Comparison of ENCODE assay signal across 30 mouse cellular contexts in the genomic region with DNA sequence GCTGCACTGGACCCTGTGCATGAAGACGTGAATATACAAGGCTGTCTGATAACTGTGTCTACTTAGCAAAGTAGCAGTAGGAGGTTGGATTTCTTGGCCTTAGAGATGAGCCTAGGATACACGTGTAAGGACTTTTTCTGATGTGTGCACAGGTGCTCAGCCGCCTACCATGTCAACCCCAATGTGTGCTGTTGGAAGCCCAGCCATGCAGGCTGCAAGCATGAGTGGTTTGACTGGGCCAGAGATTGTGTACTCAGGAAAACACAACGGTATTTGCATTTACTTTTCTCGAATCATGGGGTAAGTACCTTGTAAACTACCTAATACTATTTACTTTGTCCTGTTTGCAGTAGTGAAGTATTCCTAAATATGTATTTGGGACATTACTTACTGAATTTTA.
"Had no signal": no experiment of that assay in that cellular context is flagged by ENCODE, and none has a peak within 500 bp of the region (broad histone marks: within the 10 kb centered on the region; RNA-seq: fewer than 3 reads in every experiment).

No protein-coding gene starts in this region.

- ATAC-seq: liver, embryonic 12.5 days; liver, postnatal 0 days; midbrain, embryonic 13.5 days; midbrain, embryonic 15.5 days; midbrain, embryonic 16.5 days had no signal

- H3K27ac ChIP-seq: left cerebral cortex, adult 2 months; limb, embryonic 10.5 days; limb, embryonic 12.5 days; limb, embryonic 13.5 days; limb, embryonic 15.5 days; liver, embryonic 12.5 days; liver, embryonic 13.5 days; liver, embryonic 14.5 days; liver, embryonic 15.5 days; lung, embryonic 15.5 days; macrophage; midbrain, embryonic 10.5 days; midbrain, embryonic 12.5 days; midbrain, embryonic 13.5 days; midbrain, embryonic 15.5 days; neural tube, embryonic 12.5 days had no signal

- DNase-seq: left cerebral cortex, postnatal 4 days; liver; liver, embryonic 13.5 days; liver, postnatal 0 days; lung, adult 18-20 months; lung, adult 2 months; lung, postnatal 10 days; lung, postnatal 36 days; lung, postnatal 4 days; midbrain, embryonic 14.5 days had no signal

- H3K27me3 ChIP-seq: limb, embryonic 12.5 days; limb, embryonic 13.5 days; limb, embryonic 15.5 days; liver, embryonic 12.5 days; liver, embryonic 13.5 days; liver, embryonic 15.5 days; lung, embryonic 15.5 days; megakaryocyte, embryonic 14.5 days; midbrain, embryonic 12.5 days; midbrain, embryonic 13.5 days; midbrain, embryonic 15.5 days; neural tube, embryonic 12.5 days had no signal

- H3K4me2 ChIP-seq: limb, embryonic 12.5 days; limb, embryonic 13.5 days; limb, embryonic 15.5 days; liver, embryonic 11.5 days; liver, embryonic 12.5 days; liver, embryonic 13.5 days; liver, embryonic 15.5 days; lung, embryonic 15.5 days; midbrain, embryonic 11.5 days; midbrain, embryonic 12.5 days; midbrain, embryonic 13.5 days; midbrain, embryonic 15.5 days; neural tube, embryonic 12.5 days had no signal

- H3K4me1 ChIP-seq: limb, embryonic 10.5 days; limb, embryonic 12.5 days; limb, embryonic 13.5 days; limb, embryonic 15.5 days; liver, embryonic 12.5 days; liver, embryonic 13.5 days; liver, embryonic 15.5 days; lung, embryonic 15.5 days; megakaryocyte, embryonic 14.5 days; midbrain, embryonic 10.5 days; midbrain, embryonic 12.5 days; midbrain, embryonic 13.5 days; midbrain, embryonic 15.5 days; neural tube, embryonic 12.5 days had no signal

- H3K9ac ChIP-seq: limb, embryonic 12.5 days; limb, embryonic 13.5 days; limb, embryonic 15.5 days; liver, embryonic 12.5 days; liver, embryonic 13.5 days; liver, embryonic 14.5 days; liver, embryonic 15.5 days; liver, postnatal 0 days; lung, embryonic 15.5 days; midbrain, embryonic 12.5 days; midbrain, embryonic 13.5 days; midbrain, embryonic 15.5 days; neural tube, embryonic 12.5 days had no signal

- H3K4me3 ChIP-seq: left cerebral cortex, adult 2 months; limb, embryonic 10.5 days; limb, embryonic 12.5 days; limb, embryonic 13.5 days; limb, embryonic 15.5 days; liver, embryonic 12.5 days; liver, embryonic 13.5 days; liver, embryonic 15.5 days; lung, embryonic 15.5 days; megakaryocyte, embryonic 14.5 days; midbrain, embryonic 10.5 days; midbrain, embryonic 12.5 days; midbrain, embryonic 13.5 days; midbrain, embryonic 15.5 days; myocyte; neural tube, embryonic 12.5 days had no signal

- H3K9me3 ChIP-seq: limb, embryonic 10.5 days; limb, embryonic 12.5 days; limb, embryonic 13.5 days; limb, embryonic 15.5 days; liver, embryonic 12.5 days; liver, embryonic 13.5 days; liver, embryonic 15.5 days; lung, embryonic 15.5 days; megakaryocyte, embryonic 14.5 days; midbrain, embryonic 10.5 days; midbrain, embryonic 12.5 days; midbrain, embryonic 13.5 days; midbrain, embryonic 15.5 days; neural tube, embryonic 12.5 days had no signal
